In genomic region chr13:37302877-37303276, GRCm38 (mm10) we compare ENCODE assay signal across 16 mouse cellular contexts.
"Had no signal": no experiment of that assay in that cellular context is flagged by ENCODE, and none has a peak within 500 bp of the region (broad histone marks: within the 10 kb centered on the region; RNA-seq: fewer than 3 reads in every experiment).

No protein-coding gene starts in this region.

- H3K4me1 ChIP-seq: liver, embryonic 13.5 days; lung, embryonic 15.5 days; midbrain, embryonic 12.5 days had no signal

- H3K9ac ChIP-seq: limb, embryonic 12.5 days; liver, embryonic 13.5 days; liver, postnatal 0 days; lung, embryonic 15.5 days; midbrain, embryonic 12.5 days had no signal

- H3K27me3 ChIP-seq: limb, embryonic 12.5 days; liver, embryonic 13.5 days; lung, embryonic 15.5 days; megakaryocyte, embryonic 14.5 days had no signal

- H3K36me3 ChIP-seq: limb, embryonic 12.5 days; liver, embryonic 13.5 days; lung, embryonic 15.5 days; midbrain, embryonic 12.5 days had no signal

- H3K4me3 ChIP-seq: left cerebral cortex, adult 2 months; limb, embryonic 12.5 days; liver, embryonic 13.5 days; lung, embryonic 15.5 days; megakaryocyte, embryonic 14.5 days; midbrain, embryonic 12.5 days had no signal

- H3K9me3 ChIP-seq: limb, embryonic 12.5 days; liver, embryonic 13.5 days; lung, embryonic 15.5 days; megakaryocyte, embryonic 14.5 days; midbrain, embryonic 12.5 days had no signal

- DNase-seq: kidney, postnatal 14 days; liver; liver, embryonic 13.5 days; liver, postnatal 0 days; lung, postnatal 14 days; right cerebral cortex, adult 18-20 months; right cerebral cortex, postnatal 25 days; thymus, postnatal 4 days had no signal

- H3K4me2 ChIP-seq: limb, embryonic 12.5 days; liver, embryonic 13.5 days; lung, embryonic 15.5 days; midbrain, embryonic 12.5 days had no signal

- ATAC-seq: liver, postnatal 0 days; midbrain, embryonic 16.5 days had no signal

- H3K27ac ChIP-seq: left cerebral cortex, adult 2 months; limb, embryonic 12.5 days; liver, embryonic 13.5 days; lung, embryonic 15.5 days; macrophage; midbrain, embryonic 12.5 days; stomach, postnatal 0 days had no signal
